Mouse (Mus musculus) frontal cortex, postnatal 25 days (tissue): Measurements from ENCODE around the gene Ednrb.
"Not testable (repeated sequence)": the region's sequence is repeated elsewhere in the genome, so short reads cannot be mapped to it uniquely, and the experiment has no call there.

Experiments
- DNase-seq, 2 experiments: peaks; one replicate each; pipeline ENCODE4 v3.0.0; 2022; ENCODE audit warnings: low spot score in 2 of 2

Gene Ednrb

DNA sequence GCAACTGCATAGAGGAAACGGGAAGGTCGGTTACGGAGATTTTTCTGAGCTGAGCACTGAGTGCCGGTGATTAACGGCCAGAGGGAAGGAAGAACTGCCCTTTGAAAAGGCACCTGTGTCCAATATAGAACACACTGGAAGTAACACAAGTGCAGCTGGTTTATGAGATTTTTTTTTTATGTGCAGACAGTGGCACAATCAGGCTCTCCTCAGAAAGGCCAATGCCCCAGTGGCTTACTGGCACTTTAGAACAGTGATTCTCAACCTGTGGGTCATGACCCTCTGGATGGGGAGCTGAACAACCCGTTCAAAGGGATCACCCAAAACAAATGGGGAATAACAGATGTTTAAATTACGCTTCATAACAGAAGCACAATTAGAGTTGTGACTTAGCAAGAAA lies 20.7 kb downstream of the Ednrb start:
- no peak for DNase-seq

GRCm38 (mm10) chr14:103822590-103822989 lies 21.6 kb downstream of the Ednrb start:
- no peak for DNase-seq

DNA sequence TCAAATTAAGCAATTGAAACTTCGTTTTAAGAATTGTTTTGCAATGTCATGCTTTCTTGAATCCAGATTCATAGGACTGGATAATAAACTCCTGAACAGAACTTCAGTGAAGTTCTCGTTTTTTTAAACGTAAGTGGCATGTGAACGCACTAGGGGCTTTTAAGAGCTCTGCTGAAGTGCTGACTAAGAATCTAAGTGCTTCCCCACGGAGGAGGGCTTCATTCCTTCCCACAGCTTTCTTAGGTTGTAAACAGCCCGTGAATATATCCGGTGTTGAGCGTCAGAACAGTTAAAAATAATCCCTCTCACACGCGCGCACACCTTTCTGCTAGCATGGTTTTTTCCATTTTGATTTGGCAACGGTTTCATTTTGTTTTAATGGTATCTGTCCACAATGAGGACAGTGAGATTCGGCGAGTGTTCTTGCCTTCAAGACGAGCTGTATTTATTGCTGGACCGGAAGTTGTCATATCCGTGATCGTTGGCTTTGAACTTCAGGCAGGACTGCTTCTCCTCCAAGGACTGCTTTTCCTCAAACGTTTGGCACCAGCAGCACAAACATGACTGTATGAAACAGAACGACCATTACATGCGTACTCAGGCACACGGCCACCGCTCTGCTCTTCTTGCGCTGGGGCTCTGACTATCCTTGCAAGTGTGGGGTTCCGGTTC lies 27.4 kb downstream of the Ednrb start:
- no peak for DNase-seq

- DNase-seq = no peak
Measured at GRCm38 (mm10) chr14:103815542-103815941, 28.7 kb downstream of the Ednrb start.

- DNase-seq = no peak
Measured at GRCm38 (mm10) chr14:103814015-103814691, 30.0 kb downstream of the Ednrb start.

- DNase-seq = no peak
Measured at GRCm38 (mm10) chr14:103813246-103813645, 31.0 kb downstream of the Ednrb start.

DNA sequence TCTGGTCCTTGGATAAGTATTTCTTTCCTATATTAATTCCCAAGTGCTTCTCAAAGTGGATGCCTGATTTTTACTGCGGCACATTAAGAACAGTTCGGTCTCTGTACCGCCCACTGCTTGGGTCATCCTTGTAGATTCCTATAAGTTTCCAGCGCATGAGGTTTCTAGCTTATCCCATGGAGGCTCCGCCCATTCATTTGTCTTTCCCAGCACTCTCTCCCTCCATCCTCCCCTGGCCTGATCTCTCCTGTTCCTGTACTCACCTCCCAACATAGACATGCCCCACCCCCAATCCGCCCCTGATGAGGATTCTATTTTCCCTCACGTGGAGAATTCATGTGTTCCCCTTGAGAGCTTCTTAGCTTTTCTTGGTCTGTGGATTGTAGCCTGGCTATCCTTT lies 32.9 kb downstream of the Ednrb start:
- DNase-seq = no peak

GRCm38 (mm10) chr14:103803907-103804659 lies 40.1 kb downstream of the Ednrb start:
- DNase-seq = no peak

GRCm38 (mm10) chr14:103797123-103797522 lies 47.1 kb downstream of the Ednrb start:
- DNase-seq = no peak

DNA sequence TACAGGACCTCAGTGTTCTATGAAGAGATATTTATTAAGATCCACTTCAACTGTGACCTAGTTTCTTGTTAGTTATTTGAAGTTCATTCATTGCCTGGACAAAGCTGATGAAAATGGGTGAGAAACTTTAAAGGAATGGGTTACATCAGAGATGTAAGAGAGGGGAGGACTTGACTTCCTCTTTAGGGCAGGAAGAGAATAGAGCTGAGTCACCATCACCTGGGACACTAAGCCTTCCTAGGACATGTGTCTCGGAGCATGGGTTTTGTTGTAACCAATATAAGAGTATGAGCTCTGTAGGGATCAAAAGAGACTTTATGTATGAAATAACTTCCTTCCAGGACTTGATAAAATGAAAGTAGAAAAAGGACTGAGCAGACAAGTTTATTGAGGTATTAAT lies 48.6 kb downstream of the Ednrb start:
- no peak for DNase-seq

DNA sequence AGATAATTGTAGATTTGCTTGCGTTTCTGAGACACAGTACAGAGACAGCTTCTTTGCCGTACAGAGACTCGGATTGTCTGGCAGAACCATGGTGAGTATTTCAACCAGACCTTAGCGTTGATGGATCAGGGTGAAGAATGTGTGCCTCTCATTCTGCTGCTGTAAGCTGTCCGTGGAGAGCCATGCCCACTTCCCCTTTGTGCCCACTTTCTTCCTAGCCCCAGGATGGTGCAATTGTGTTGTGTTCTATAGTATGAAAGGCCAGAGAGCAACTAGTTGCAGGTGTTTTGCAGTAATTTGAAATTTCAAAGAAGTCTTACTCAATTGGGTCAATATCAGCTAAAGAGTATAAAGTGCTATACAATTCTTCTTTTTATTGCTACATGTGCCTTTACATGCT lies 50.8 kb downstream of the Ednrb start:
- no peak for DNase-seq

DNA sequence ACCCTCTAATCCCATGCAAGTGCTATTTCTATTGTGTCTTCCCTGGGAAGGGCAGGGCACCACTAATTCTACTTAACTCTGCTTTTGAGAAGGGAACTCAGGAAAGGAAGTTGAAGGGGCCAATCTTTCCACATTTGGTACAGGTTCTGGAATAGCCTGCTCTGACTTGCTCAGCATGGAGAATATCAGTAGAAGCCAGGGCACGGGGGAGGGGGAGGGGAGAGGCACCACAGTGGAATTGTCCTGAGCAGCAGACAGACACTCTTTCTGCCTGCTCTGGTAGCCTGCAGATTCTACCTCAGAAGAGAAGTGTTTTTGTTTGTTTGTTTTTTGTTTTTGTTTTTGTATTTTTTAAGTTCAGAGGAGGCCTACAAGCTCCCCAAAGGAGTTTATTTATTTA lies 51.5 kb downstream of the Ednrb start:
- DNase-seq = no peak

DNA sequence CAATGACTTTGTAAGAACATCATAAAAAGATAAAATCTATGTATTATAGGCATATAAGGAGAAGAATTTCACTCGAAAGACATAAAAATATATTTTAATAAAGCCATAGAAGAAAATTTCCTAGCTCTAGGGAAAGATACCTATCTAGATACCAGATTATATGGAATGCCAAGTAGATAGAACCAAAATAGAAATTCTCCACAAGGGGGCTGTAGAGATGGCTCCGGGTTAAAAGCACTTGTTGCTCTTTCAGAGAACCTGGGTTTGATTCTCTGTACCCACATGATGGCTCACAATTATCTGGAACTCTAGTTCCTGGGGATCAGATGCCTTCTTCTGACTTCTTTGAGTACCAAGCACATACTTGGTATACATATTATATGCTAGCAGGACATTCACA lies 56.7 kb downstream of the Ednrb start:
- DNase-seq = no peak

- DNase-seq = no peak
Measured at GRCm38 (mm10) chr14:103785096-103785965, 58.9 kb downstream of the Ednrb start.

- DNase-seq = not testable (repeated sequence)
Measured at GRCm38 (mm10) chr14:103780336-103780735, 63.9 kb downstream of the Ednrb start.

DNA sequence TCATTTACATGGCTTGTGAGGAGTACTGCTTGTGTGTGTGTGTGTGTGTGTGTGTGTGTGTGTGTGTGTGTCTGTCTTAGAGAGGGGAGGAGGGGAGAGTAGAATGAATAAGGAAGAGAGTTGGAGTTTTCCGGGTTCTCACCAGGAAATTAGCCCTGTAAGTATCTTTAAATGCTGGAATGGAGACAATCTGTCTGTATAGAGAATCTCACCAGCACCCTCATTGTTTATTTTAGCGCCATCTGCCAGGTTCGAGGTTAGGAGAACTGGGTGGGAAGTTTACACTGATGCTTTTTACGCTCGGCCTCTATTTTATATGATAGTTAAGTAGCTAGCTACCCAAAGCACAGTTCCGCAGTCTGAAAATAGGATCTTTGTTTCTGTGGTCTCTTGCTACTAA lies 64.9 kb downstream of the Ednrb start:
- DNase-seq = no peak

DNA sequence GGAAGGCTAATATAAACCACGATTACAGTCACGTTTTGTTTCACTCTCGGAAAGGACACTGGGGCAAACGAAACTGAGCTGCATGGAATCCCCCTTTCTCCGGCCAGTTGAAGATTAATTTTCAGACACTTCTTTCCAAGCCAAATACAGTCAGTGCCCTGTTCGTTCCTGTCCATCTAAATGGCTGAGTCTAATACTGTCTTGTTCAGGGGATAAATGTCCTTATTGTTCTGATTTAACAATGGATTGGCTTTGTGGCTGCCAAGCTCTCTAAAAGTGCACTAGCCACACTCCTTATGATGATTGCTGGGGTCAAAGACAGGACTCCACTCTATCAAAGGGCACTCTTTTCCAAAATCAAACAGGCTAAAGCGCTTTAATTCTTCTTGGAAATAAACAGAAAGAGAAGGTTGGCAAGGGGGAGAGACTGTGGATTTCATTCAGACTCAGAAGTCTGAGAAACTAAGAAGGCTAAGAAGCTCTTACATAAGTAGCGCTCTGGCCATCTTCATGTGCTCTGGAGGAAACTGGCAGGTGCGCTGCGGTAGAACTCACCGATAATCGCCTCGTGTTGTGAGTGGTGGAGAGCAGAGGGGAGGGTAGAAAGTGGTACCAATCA lies 65.6 kb downstream of the Ednrb start:
- DNase-seq = no peak

DNA sequence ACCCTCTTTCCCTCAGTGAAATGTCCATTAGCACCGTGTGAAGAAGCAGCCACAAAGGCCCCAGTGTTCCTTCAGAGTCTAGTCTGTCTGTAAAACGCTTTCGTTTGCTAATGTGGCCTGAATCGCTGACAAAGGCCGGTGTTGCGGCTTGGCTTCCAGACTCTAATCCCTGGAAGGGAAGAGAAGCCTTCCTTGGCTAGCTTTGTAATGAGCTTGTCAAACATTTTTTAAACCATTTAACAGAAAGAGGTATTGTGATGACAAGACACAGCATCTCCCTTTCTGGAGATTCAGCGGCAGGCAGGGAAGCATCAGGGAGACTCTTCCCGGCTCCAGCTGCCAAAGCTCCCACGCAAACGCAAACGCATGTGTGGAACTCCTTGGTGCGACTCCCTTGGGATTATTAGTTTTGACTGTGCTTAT lies 66.2 kb downstream of the Ednrb start:
- DNase-seq = peak; percentile 16

- DNase-seq = no peak
Measured at GRCm38 (mm10) chr14:103777386-103777785, 66.8 kb downstream of the Ednrb start.

GRCm38 (mm10) chr14:103769319-103770245 lies 74.6 kb downstream of the Ednrb start:
- DNase-seq = no peak
